Mouse (Mus musculus) testis, postnatal 14 days (tissue): ENCODE measurements around the gene Olfr633.
"Not testable (repeated sequence)": the region's sequence is repeated elsewhere in the genome, so short reads cannot be mapped to it uniquely, and the experiment has no call there.

Experiments
- DNase-seq: peaks from one replicate; pipeline ENCODE4 v3.0.0; 2021; ENCODE audit warnings: low spot score

The Olfr633 gene

DNA sequence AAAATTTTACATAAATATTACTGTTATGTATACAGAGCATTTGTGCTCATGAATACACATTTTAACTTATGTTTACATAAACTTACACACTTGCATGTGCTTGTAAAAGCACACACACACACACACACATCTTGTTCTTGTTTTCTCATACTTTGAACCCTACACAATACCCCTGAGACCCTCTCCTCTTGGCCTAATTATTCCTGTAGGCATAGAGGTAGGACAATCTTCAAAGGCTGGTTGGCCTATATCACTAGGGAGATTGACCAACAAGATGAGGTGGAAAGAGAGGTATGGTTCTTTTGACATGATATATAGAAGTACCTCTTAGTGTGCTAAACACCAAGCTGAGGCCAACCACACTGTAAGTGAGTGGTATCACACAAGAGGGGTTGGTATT lies at the start of gene Olfr633:
Gene Olfr633 (plus strand): TSS at position 301 of the 400 bp plus-strand sequence.
- DNase-seq, result no peak

DNA sequence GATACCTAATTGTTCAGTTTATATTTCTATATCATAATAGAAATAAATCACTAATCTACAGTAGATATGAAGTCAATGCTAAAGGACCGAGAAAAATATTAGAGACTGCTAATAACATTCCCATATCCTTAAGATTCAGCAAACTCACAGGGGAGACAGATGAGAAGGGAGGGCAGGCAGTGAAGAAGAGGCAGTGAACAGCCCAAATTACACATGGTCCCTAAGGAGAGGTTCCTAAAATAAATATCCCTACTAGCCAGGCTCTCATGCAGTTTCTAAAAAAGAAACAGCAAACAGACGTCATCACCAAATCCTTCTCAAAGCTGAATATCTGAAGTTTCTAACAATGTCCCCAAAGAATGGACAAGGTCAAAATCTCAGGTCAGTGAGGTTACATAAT lies 41.0 kb upstream of the Olfr633 start, which contains the start of gene Olfr65:
Gene Olfr65 (plus strand): TSS at position 301 of the 400 bp plus-strand sequence.
- DNase-seq, result no peak

DNA sequence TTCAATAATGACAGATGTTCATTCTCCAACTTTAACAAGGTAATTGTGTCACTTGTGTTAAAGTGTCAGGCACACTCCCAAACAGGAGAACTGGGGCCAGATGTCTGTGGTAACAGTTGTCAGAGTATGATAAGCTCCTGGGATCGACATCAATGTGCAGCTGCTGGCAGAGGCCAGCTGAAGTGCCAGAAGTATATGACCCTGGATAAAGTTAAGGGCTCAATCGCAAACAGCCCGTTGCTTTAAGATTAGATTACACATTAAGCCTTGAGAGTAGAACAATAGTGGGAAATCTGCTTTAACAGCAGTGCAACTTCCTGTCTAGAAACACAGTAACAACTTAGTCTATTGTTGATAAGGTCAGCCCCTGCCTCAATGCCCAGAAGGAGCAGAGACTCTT lies 34.2 kb upstream of the Olfr633 start:
- DNase-seq, result no peak

DNA sequence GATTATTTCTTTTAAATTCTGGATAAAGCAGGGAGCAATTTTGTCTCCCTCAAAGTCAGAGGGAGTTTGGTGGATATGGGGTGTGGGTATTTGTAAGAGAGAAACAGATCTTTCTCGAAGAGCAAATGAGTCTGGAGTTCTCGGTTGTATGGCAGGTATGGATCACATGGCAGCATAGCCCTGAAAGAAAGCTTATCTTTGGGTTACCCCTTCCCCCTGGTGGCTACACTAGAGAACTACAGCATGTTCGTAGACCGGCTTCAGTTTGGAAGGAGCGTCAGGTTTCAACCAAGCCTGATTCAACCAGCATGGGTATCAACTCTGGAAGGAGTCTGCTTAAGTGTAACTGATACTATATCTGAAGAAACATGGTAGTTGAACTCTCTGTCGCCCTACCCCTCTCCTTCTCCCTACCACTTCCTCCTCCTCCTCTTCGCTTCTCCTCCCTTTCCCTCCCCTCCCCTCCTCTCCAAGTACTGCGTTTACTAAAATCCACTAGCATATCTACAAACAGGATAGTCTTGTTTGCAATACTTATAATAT lies 31.2 kb upstream of the Olfr633 start:
- no peak for DNase-seq

DNA sequence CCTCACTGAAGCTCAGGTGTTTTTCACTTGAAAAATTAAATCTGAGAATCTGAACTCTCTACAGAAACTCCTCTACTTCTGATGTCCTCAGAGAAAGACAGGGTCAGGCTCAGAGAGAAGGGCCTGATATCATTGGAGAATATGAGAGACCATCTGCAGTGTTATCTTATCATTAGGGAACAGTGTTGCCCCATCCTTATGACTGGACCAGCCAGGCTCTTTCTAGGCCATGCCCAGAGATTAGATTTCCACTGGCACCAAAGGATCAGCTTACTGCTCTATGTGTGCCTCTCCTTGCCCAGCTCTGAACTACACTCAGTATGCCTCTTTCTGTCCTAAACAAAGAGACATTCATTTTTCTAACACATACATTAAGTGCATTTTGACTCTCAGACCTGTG lies 28.9 kb upstream of the Olfr633 start:
- no peak for DNase-seq

DNA sequence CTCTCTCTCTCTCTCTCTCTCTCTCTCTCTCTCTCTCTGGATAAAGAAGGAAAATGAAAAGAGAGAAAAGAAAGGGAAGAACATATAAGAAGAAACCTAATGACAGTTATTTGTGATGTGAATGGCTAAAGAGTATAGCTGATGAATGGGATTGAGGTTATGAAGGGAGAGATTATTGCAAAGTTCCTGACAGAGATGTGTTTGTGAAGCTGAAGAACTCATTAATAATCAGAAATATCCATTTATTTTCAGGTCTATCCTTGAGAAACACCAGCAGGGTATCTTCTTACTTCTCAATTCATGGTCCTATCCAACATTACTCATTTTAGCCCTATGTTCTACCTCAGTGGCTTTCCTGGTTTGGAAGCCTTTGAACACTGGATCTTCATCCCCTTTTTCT lies 15.7 kb upstream of the Olfr633 start, which contains the start of gene Olfr631:
Gene Olfr631 (plus strand): TSS at position 301 of the 400 bp plus-strand sequence.
- no peak for DNase-seq

DNA sequence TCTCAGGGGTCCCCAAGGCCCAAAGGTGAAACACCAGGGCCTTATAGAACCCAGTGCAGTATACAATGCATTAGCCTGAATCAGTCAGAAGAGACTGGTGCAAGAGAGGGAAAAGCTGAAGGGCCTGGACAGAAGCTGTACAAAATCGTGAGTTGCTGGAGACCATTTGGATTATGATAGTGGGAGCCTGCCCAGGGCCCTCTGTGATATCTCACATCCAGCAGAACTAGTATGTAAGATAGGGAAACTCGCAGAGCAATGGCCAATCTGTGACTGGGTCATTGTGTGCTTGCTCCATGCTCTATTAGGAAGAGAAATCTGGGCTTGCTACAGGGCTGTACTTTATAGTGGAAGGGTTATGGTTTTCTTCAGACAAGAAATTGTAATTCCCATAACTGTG lies 10.0 kb upstream of the Olfr633 start, which contains the start of gene Olfr632:
Gene Olfr632 (plus strand): TSS at position 84 of the 400 bp plus-strand sequence.
- no peak for DNase-seq

DNA sequence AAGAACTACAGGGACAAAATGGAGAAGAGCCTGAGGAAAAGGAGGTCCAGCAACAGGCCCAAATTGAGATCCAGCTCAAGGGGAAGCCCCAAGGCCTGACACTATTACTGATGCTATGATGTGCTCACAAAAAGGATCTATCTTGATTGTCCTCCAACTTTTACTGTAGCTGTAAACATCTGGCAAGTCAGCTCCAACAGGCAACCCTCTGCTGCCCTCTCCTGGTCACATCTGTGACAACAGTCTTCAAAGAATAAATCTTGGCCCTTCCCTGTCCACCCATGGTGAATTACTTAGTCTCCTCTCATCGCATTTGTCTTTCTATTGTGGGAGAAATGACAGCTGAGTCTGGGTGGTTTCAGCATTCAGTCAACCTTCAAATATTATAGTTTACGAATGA lies 1.5 kb upstream of the Olfr633 start:
- DNase-seq, result no peak

DNA sequence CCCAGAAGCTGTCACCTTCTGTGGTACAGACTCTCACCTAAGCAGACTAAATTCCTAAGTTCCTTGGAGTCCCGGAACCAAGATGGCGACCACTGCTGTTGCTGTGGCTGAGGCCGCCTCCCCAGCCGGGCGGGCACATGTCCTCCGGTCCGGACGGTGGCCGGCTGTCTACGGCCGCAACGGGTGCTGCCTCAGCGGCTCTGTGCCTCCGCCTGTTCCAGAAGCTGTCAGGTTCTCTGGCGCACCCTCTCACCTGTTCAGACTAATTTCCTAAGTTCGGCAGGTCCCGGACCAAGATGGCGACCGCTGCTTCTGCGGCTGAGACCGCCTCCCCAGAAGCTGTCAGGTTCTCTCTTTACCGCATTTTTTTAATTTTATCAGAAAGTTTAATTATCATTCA lies 22.6 kb downstream of the Olfr633 start:
- not testable (repeated sequence) for DNase-seq

DNA sequence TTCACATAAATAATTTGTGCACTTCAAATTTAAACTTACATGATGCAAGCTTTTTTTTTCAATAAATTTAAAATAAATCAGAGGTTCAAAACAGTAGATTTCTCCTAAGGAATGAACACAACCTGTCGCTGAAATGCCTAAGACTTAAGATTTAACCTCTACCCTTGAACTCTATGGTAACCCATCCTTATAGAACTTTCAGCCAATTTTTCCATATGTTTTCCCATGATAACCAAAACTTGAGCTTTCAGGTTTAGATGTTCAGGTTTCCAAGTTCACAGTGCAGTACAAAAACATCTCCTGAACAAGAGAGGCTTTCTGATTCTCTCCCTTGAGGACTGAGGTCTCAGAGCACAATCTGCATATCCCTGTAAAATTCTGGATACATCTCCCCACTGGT lies 26.6 kb downstream of the Olfr633 start, which contains the start of gene Olfr635:
Gene Olfr635 (plus strand): TSS at position 301 of the 400 bp plus-strand sequence.
- no peak for DNase-seq

DNA sequence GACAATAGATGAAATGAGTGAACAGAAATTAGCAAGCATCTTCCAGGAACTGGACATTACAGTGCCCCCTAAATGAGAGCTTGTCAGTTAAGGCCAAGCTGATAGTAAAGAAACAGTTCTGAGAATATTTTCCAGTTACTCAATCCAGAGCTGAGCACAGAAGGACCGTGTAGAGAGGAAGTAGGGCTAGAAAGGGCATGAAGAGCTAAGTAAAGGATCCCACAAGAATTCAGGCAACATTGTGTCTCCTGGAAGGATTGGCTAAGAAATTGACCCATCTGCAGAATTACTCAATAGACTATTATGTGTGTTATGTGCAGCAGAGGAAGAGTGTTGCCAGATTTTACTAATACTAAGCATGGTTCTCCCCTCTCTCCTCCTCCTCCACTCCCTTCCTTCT lies 27.5 kb downstream of the Olfr633 start:
- no peak for DNase-seq

DNA sequence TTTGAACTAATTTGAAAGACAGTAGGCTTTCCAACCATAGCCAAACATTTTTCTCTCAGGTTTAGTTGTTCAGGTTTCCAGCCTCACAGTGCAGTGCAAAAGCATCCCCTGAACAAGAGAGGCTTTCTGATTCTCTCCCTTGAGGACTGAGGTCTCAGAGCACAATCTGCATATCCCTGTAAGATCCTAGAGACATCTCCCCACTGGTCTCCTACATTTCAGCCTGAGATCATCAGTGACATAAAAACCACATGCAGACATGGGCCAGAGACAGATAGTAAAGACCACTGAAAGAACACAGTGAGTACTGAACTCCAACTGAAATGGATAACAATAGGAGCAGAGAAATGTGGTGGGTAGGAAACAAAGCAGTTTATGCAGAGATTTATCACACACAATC lies 54.2 kb downstream of the Olfr633 start, which contains the start of gene Olfr638:
Gene Olfr638 (plus strand): TSS at position 301 of the 400 bp plus-strand sequence.
- DNase-seq, result no peak
